Mouse (Mus musculus) kidney, adult 2 months (tissue): ENCODE results near the gene Aoah.

Experiments used
- CTCF ChIP-seq: fragments of 200-500 bp; conservative IDR thresholded peaks from 2 replicates; pipeline ENCODE4 v1.5.1; 2011; ENCODE audit warnings: low read depth, mild to moderate bottlenecking, control low read depth, low read length, moderate library complexity, mixed read lengths; ENCODE audit not compliant: insufficient read depth, insufficient read length
- POLR2A ChIP-seq: fragments of 200-500 bp; IDR thresholded peaks from one replicate; pipeline ENCODE4 v1.6.1; 2011; ENCODE audit warnings: low read depth, low read length, control low read depth

DNA sequence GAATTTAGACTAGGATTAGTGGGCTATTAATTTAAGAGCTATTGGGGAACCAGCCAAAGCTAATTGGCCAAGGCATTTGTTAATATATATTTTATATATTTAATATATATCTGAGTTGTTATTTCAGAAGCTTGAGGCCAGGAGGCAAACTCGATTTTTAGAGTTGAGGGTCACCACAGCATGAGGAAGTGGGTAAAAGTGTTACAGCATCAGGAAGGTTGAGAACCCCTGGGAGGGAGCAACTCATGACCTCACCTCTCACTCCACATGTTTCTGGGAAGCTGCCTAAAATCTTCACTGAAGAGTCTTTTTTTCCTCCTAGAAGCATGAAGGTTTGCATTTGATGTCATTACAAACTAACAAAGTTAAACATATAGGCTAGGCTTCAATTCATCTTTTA, 39.1 kb upstream of the Aoah start:
- TF ChIP-seq POLR2A (no peak), CTCF (no peak)
